Mouse (Mus musculus) liver, embryonic 13.5 days (tissue): ENCODE measurements around the gene Rnf32. TPM values are rescaled to one million over a fixed set of nuclear protein-coding genes. Genes with fewer than 3 reads are reported as not detected.

Source experiments
- ATAC-seq: fragments of 200-750 bp; cut with Nextera tagmentation; 2 replicates; pipeline ENCODE4 v1.8.0; 2017; ENCODE audit warnings: low read depth, mild to moderate bottlenecking, moderate number of reproducible peaks, moderate library complexity
- DNase-seq: peaks from one replicate; pipeline ENCODE4 v3.0.0; 2022
- H3K27ac ChIP-seq: fragments of 300-500 bp; sonication (generic); 2 replicates; pipeline ENCODE4 v1.5.1; 2015; ENCODE audit warnings: moderate library complexity, mild to moderate bottlenecking, inconsistent platforms
- H3K27me3 ChIP-seq: fragments of 300-500 bp; sonication (generic); 2 replicates; pipeline ENCODE4 v1.6.1; 2015; ENCODE audit warnings: mild to moderate bottlenecking, inconsistent platforms
- H3K36me3 ChIP-seq: fragments of 300-500 bp; sonication (generic); 2 replicates; pipeline ENCODE4 v1.6.1; 2015; ENCODE audit warnings: mild to moderate bottlenecking, inconsistent platforms
- H3K4me1 ChIP-seq: fragments of 300-500 bp; sonication (generic); replicated peaks from 2 replicates; pipeline ENCODE4 v1.6.1; 2015; ENCODE audit warnings: inconsistent platforms
- H3K4me2 ChIP-seq: fragments of 300-500 bp; sonication (generic); 2 replicates; pipeline ENCODE4 v1.6.1; 2015; ENCODE audit warnings: inconsistent platforms, mild to moderate bottlenecking, moderate library complexity
- H3K4me3 ChIP-seq: fragments of 300-500 bp; sonication (generic); replicated peaks from 2 replicates; pipeline ENCODE4 v1.5.1; 2015; ENCODE audit warnings: mild to moderate bottlenecking, inconsistent platforms
- H3K9ac ChIP-seq: fragments of 300-500 bp; sonication (generic); 2 replicates; pipeline ENCODE4 v1.6.1; 2015; ENCODE audit warnings: mild to moderate bottlenecking, inconsistent platforms
- H3K9me3 ChIP-seq: fragments of 300-500 bp; sonication (generic); replicated peaks from 2 replicates; pipeline ENCODE4 v1.6.1; 2016; ENCODE audit warnings: inconsistent platforms
- WGBS: fragments of 180-500 bp; shearing (Covaris S2); methylation state at CpG from one replicate; pipeline ENCODE4 v1.1.7; 2015; ENCODE audit not compliant: insufficient replicate concordance; 5-methylcytosine and 5-hydroxymethylcytosine counted together
- polyA plus RNA-seq: library from polyadenylated mRNA; unstranded; fragments of >200 nt; fragmentation: Nextera tagmentation; extraction: Ambion mirVana; gene quantifications from 2 replicates; pipeline ENCODE4 v1.2.1, GENCODE M21; 2015

Gene Rnf32
- 0.23 and 0.29 TPM in 2 replicates for polyA plus RNA-seq

DNA sequence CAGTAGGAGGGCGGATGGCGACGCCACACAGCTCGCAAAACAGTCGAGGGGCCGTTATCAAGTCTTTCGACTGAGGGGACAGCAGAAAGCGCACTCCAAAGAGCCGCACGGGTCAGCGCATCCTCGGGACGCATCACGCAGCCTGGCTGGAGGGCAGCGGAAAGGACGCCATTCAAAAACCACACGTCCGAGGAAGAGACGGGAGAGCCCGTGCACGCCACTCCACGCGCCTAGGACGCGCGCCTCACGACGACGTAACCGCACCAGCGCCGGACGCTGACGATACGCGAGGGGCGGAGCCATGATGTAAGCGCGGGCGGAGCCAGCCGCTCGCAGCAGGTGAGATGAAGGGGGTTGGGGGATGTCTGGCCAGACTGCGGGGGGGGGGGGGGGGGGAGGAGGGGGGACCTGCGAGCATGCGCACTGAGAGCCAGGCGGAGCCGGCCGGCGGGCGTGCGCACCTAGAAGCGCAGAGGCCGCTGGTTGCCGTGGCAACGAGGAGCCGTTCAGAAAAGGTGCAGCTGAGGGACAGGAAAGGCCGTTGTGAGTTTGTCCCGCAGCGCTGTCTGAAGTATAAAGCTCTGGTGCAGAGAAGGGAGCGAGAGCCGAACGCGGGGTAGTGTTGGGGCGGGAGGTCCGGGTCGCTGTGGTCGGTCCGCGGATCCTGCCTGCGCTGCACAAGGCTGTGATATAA is at the start of gene Rnf32:
TSS of gene Rnf32 (plus strand) at position 423 of the 694 bp plus-strand sequence.
- no peak within 1 kb of the TSS for H3K27ac ChIP-seq
- ATAC-seq, result peak; percentile 89
- under 1% methylated on average over 64 of the region's 70 CpGs for WGBS

GRCm38 (mm10) chr5:29150146-29150545 is 45.6 kb upstream of the Rnf32 start:
- no peak for ATAC-seq
- H3K27me3 ChIP-seq, result no peaks in the 10 kb centered on the region
- no peak overlapping the region for H3K4me2 ChIP-seq
- no peak for DNase-seq
- 48% methylated on average over 4 of the region's 4 CpGs for WGBS
- no peak overlapping the region for H3K4me3 ChIP-seq
- no peak overlapping the region for H3K9ac ChIP-seq
- no peaks in the 10 kb centered on the region for H3K4me1 ChIP-seq
- H3K27ac ChIP-seq, result no peak overlapping the region
- H3K36me3 ChIP-seq, result no peaks in the 10 kb centered on the region
- no peaks in the 10 kb centered on the region for H3K9me3 ChIP-seq

More for the DNA sequence above, at the start of gene Rnf32:
- Histone ChIP-seq H3K9me3 (no peaks in the 10 kb centered on the region), H3K36me3 (no peaks in the 10 kb centered on the region), H3K9ac (peak within 1 kb of the TSS; percentile 36), H3K4me3 (peak within 1 kb of the TSS; percentile 59), H3K27me3 (peaks cover 22% of the 10 kb centered on the region), H3K4me1 (0 out of 2 replicates have a peak, but pooled peaks cover 9% of the 10 kb centered on the region), H3K4me2 (peak within 1 kb of the TSS; percentile 76)
- peak; percentile 73 for DNase-seq

- Histone ChIP-seq H3K4me1 (no peaks in the 10 kb centered on the region), H3K9ac (no peak overlapping the region), H3K27me3 (no peaks in the 10 kb centered on the region), H3K4me2 (no peak overlapping the region), H3K27ac (no peak overlapping the region), H3K4me3 (no peak overlapping the region), H3K36me3 (no peaks in the 10 kb centered on the region), H3K9me3 (no peaks in the 10 kb centered on the region)
- no peak for ATAC-seq
- no peak for DNase-seq
- WGBS, result 23% methylated on average over 1 of the region's 1 CpGs
Observed at GRCm38 (mm10) chr5:29159849-29160248, 35.9 kb upstream of the Rnf32 start.

- Histone ChIP-seq H3K9ac (no peak overlapping the region), H3K27ac (no peak overlapping the region), H3K4me2 (no peak overlapping the region), H3K27me3 (no peaks in the 10 kb centered on the region), H3K36me3 (no peaks in the 10 kb centered on the region), H3K9me3 (no peaks in the 10 kb centered on the region), H3K4me1 (no peaks in the 10 kb centered on the region), H3K4me3 (no peak overlapping the region)
- ATAC-seq (no peak), DNase-seq (no peak)
- WGBS, result 63% methylated on average over 2 of the region's 2 CpGs
Observed at GRCm38 (mm10) chr5:29166947-29167346, 28.8 kb upstream of the Rnf32 start.

- Histone ChIP-seq H3K4me1 (no peaks in the 10 kb centered on the region), H3K9me3 (no peaks in the 10 kb centered on the region), H3K27ac (no peak overlapping the region), H3K4me2 (no peak overlapping the region), H3K4me3 (no peak overlapping the region), H3K9ac (no peak overlapping the region), H3K36me3 (no peaks in the 10 kb centered on the region), H3K27me3 (no peaks in the 10 kb centered on the region)
- DNase-seq (no peak), ATAC-seq (no peak)
- 70% methylated on average over 6 of the region's 6 CpGs for WGBS
Observed at GRCm38 (mm10) chr5:29170193-29170592, 25.6 kb upstream of the Rnf32 start.

DNA sequence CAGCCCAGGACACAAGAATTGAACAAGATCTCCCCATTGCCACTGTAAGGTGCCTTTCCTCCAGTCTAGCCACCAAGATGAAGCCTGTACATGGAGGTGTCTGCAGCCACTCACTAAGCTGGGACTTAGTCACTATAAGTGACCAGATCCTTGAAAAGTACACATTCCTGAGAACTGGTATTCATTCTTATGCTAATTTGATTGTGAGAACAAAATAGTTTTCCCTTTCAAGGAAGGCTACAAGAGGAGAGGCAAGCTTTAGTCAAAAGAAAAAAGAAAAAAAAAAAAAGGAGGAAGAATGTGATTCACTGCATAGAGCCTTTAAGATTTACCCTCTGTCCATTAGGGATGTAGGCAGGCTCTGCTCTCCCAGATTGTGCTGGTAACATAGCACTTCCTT is 24.6 kb upstream of the Rnf32 start:
- Histone ChIP-seq H3K36me3 (no peaks in the 10 kb centered on the region), H3K27me3 (no peaks in the 10 kb centered on the region), H3K4me3 (no peak overlapping the region), H3K9ac (no peak overlapping the region), H3K4me1 (no peaks in the 10 kb centered on the region), H3K4me2 (no peak overlapping the region), H3K9me3 (no peaks in the 10 kb centered on the region), H3K27ac (no peak overlapping the region)
- no peak for ATAC-seq
- no peak for DNase-seq

- Histone ChIP-seq H3K27ac (no peak overlapping the region), H3K36me3 (no peaks in the 10 kb centered on the region), H3K4me1 (no peaks in the 10 kb centered on the region), H3K4me2 (no peak overlapping the region), H3K4me3 (no peak overlapping the region), H3K9me3 (no peaks in the 10 kb centered on the region), H3K9ac (no peak overlapping the region), H3K27me3 (no peaks in the 10 kb centered on the region)
- no peak for DNase-seq
- WGBS, result 61% methylated on average over 5 of the region's 5 CpGs
- no peak for ATAC-seq
Observed at GRCm38 (mm10) chr5:29186798-29187197, 9.0 kb upstream of the Rnf32 start.

- ATAC-seq, result peak; percentile 35; the same call in 1 of the 2 replicates
- peak overlapping the region; percentile 76 for H3K4me2 ChIP-seq
- peak overlapping the region; percentile 36 for H3K9ac ChIP-seq
- 0 out of 2 replicates have a peak, but pooled peaks cover 9% of the 10 kb centered on the region for H3K4me1 ChIP-seq
- DNase-seq, result no peak
- no peak overlapping the region for H3K27ac ChIP-seq
- peaks cover 22% of the 10 kb centered on the region for H3K27me3 ChIP-seq
- peak overlapping the region; percentile 59 for H3K4me3 ChIP-seq
- H3K36me3 ChIP-seq, result no peaks in the 10 kb centered on the region
- WGBS, result 13% methylated on average over 9 of the region's 9 CpGs
- H3K9me3 ChIP-seq, result no peaks in the 10 kb centered on the region
Observed at GRCm38 (mm10) chr5:29195231-29195569, 592 bp upstream of the Rnf32 start.

GRCm38 (mm10) chr5:29196264-29196658 is 469 bp downstream of the Rnf32 start:
- no peak for ATAC-seq
- H3K27me3 ChIP-seq, result peaks cover 22% of the 10 kb centered on the region
- 0 out of 2 replicates have a peak overlapping the region, but pooled peaks have one; percentile 1 for H3K9ac ChIP-seq
- no peaks in the 10 kb centered on the region for H3K9me3 ChIP-seq
- WGBS, result 13% methylated on average over 12 of the region's 12 CpGs
- H3K36me3 ChIP-seq, result no peaks in the 10 kb centered on the region
- H3K27ac ChIP-seq, result no peak overlapping the region
- no peak for DNase-seq
- peak overlapping the region; percentile 76 for H3K4me2 ChIP-seq
- peak overlapping the region; percentile 59 for H3K4me3 ChIP-seq
- 0 out of 2 replicates have a peak, but pooled peaks cover 9% of the 10 kb centered on the region for H3K4me1 ChIP-seq

GRCm38 (mm10) chr5:29197187-29197586 is 1.4 kb downstream of the Rnf32 start:
- Histone ChIP-seq H3K4me2 (no peak overlapping the region), H3K4me1 (0 out of 2 replicates have a peak, but pooled peaks cover 9% of the 10 kb centered on the region), H3K27me3 (peaks cover 22% of the 10 kb centered on the region), H3K4me3 (no peak overlapping the region), H3K36me3 (no peaks in the 10 kb centered on the region), H3K9me3 (no peaks in the 10 kb centered on the region), H3K27ac (no peak overlapping the region), H3K9ac (no peak overlapping the region)
- WGBS, result 67% methylated on average over 4 of the region's 4 CpGs
- DNase-seq (no peak), ATAC-seq (no peak)

- no peak overlapping the region for H3K4me2 ChIP-seq
- H3K36me3 ChIP-seq, result no peaks in the 10 kb centered on the region
- no peaks in the 10 kb centered on the region for H3K9me3 ChIP-seq
- no peak overlapping the region for H3K9ac ChIP-seq
- 61% methylated on average over 4 of the region's 4 CpGs for WGBS
- 0 out of 2 replicates have a peak, but pooled peaks cover 9% of the 10 kb centered on the region for H3K4me1 ChIP-seq
- ATAC-seq (no peak), DNase-seq (no peak)
- H3K27me3 ChIP-seq, result peaks cover 22% of the 10 kb centered on the region
- H3K27ac ChIP-seq, result no peak overlapping the region
- no peak overlapping the region for H3K4me3 ChIP-seq
Observed at GRCm38 (mm10) chr5:29198960-29199488, 3.2 kb downstream of the Rnf32 start.

- Histone ChIP-seq H3K27me3 (peaks cover 17% of the 10 kb centered on the region), H3K9me3 (no peaks in the 10 kb centered on the region), H3K4me3 (no peak overlapping the region), H3K4me2 (no peak overlapping the region), H3K27ac (no peak overlapping the region), H3K4me1 (0 out of 2 replicates have a peak, but pooled peaks cover 9% of the 10 kb centered on the region), H3K36me3 (no peaks in the 10 kb centered on the region), H3K9ac (no peak overlapping the region)
- ATAC-seq (no peak), DNase-seq (no peak)
- 45% methylated on average over 3 of the region's 3 CpGs for WGBS
Observed at GRCm38 (mm10) chr5:29199868-29200267, 4.1 kb downstream of the Rnf32 start.
